Mouse (Mus musculus) heart, adult 10 weeks (tissue): ENCODE data around the gene Gm20823. TPM values are rescaled to one million over a fixed set of nuclear protein-coding genes. Genes with fewer than 3 reads are reported as not detected.

Experiments used
- polyA plus RNA-seq: library from polyadenylated mRNA; stranded (reverse); fragments of 350-450 nt; fragmentation: Illumina TruSeq; extraction: RNeasy Lipid Tissue Mini Kit (QIAGEN cat#74804); gene quantifications from one replicate; pipeline ENCODE4 v1.2.3, GENCODE M21; 2014; ENCODE audit warnings: low read depth, low replicate concordance

The Gm20823 gene
- not detected for polyA plus RNA-seq

GRCm38 (mm10) chrY:62464745-62465144 is at the start of gene Gm20823:
Gm20823 (minus strand) TSS chrY:62464845.

